Comparison of ENCODE assay signal across 8 mouse cellular contexts in the genomic region with DNA sequence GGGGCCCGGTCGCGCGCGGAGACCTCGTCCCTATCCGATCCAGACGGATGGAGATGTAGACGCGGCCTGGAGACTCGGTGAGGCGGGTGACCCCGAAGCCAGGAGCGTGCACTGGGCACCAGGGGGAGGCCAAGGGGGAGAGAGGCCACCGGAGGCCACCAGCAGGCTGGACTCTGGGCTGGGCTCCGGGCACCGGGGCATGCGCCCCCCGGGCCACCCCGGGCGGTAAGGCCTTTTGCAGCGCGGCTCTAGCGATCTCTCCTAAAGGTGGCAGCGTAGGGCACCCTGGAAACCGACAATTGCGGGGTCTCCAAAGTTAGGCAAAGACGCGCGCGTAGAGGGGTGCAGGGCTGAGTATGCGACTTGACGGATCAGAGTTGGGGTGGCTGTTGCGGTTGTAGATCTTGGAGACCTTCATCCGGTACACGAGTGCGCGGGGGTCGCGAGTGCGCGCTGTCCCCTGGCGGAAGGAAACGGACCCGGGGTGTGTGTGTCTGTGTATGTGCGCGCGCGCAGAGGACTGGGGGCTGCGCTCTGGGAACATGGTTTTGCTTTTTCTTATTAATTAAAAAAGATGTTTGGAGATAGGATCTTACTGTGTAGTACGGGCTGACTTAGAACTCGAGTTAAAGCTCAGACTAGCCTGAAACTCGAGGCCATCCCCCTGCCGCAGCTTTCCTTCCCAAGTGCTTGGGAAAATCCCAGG. TPM values are rescaled to one million over a fixed set of nuclear protein-coding genes. Genes with fewer than 3 reads are reported as not detected.
DNase-seq lines count a peak whose midpoint lies in the region; ATAC-seq and TF ChIP-seq lines count a peak whose summit lies in the region.
"Had no signal": no experiment of that assay in that cellular context is flagged by ENCODE, and none has a peak within 500 bp of the region (broad histone marks: within the 10 kb centered on the region; RNA-seq: fewer than 3 reads in every experiment).

No protein-coding gene starts in this region.

- ATAC-seq in embryonic facial prominence, embryonic 13.5 days (ENCODE audit: insufficient number of reproducible peaks, insufficient read depth, low FRiP score, low TSS enrichment, low read depth) = 0 out of 2 replicates have a peak, but pooled peaks have one; percentile 8

- peak; percentile 65 for DNase-seq in CD4-positive, CD25-positive, alpha-beta regulatory T cell, adult 2 months (ENCODE audit: low read depth, low spot score)
- peak; percentile 68 for DNase-seq in MN1 (ENCODE audit: low spot score)
- DNase-seq in heart, postnatal 36 days = peak; percentile 52 to 72
- peak; percentile 55 to 66 for DNase-seq in layer of hippocampus, postnatal 10 days (ENCODE audit: low spot score in 2 of 2)
- peak; percentile 78 to 83 for DNase-seq in lung, postnatal 4 days

- H3K4me3 ChIP-seq in embryonic facial prominence, embryonic 13.5 days = peak overlapping the region; percentile 95
- H3K4me3 ChIP-seq in small intestine, adult 2 months (ENCODE audit: low read depth, low read length) = peak overlapping the region; percentile 83

- peak overlapping the region; percentile 89 for H3K4me2 ChIP-seq in embryonic facial prominence, embryonic 13.5 days

- TF ChIP-seq CTCF in small intestine, adult 2 months (IDR thresholded peaks at IDR 0.05; ENCODE audit: extremely low read depth, insufficient read length, insufficient replicate concordance, low read depth, low read length) = no peak

- H3K9ac ChIP-seq in embryonic facial prominence, embryonic 13.5 days = peak overlapping the region; percentile 96

- H3K27ac ChIP-seq in embryonic facial prominence, embryonic 13.5 days = peak overlapping the region; percentile 98
- H3K27ac ChIP-seq in small intestine, adult 2 months (ENCODE audit: insufficient read depth, low read depth, low read length) = peak overlapping the region; percentile 60

- H3K4me1 ChIP-seq in embryonic facial prominence, embryonic 13.5 days = peaks cover 43% of the 10 kb centered on the region
- peaks cover 10% of the 10 kb centered on the region for H3K4me1 ChIP-seq in small intestine, adult 2 months (ENCODE audit: control insufficient read depth, insufficient read depth, insufficient read length, low read length)

- TF ChIP-seq POLR2A in small intestine, adult 2 months (IDR thresholded peaks at IDR 0.05; ENCODE audit: low read depth, low read length) = no peak

- H3K36me3 ChIP-seq in embryonic facial prominence, embryonic 13.5 days = peaks cover 20% of the 10 kb centered on the region
- H3K36me3 ChIP-seq in small intestine, adult 2 months (ENCODE audit: control insufficient read depth, insufficient read depth, low read length) = 0 out of 2 replicates have a peak, but pooled peaks cover 2% of the 10 kb centered on the region

- intact Hi-C loops in heart, postnatal 36 days (cut with DNase I) = no loop called here

- peaks cover 20% of the 10 kb centered on the region for H3K27me3 ChIP-seq in embryonic facial prominence, embryonic 13.5 days
- peaks cover 6% of the 10 kb centered on the region for H3K27me3 ChIP-seq in small intestine, adult 2 months (ENCODE audit: control insufficient read depth, insufficient read depth, low read length)

- WGBS in embryonic facial prominence, embryonic 13.5 days = under 1% methylated on average over 53 of the region's 54 CpGs
- WGBS in small intestine, adult 2 months = under 1% methylated on average over 54 of the region's 54 CpGs

- H3K9me3 ChIP-seq in embryonic facial prominence, embryonic 13.5 days = no peaks in the 10 kb centered on the region

RNA-seq across cellular contexts. Expression of a gene that starts 0.6 kb away (rescaled TPM):
- 5.3 and 6.9 TPM in 2 replicates for polyA plus RNA-seq in embryonic facial prominence, embryonic 13.5 days (2015; fragmentation: Nextera tagmentation; extraction: Ambion mirVana)
- 1 to 10 TPM; 1.9 to 2.6 TPM for total RNA-seq in heart, postnatal 36 days (2021)
- total RNA-seq in layer of hippocampus, postnatal 10 days (2021) = 1 to 10 TPM; 5.5 to 8.4 TPM
- polyA plus RNA-seq in small intestine, adult 2 months (2012; rRNA removed) = 10.7 and 23.9 TPM in 2 replicates

RNA-seq across cellular contexts. Expression of a gene that starts 6.5 kb away (rescaled TPM):
- polyA plus RNA-seq in embryonic facial prominence, embryonic 13.5 days (2015; fragmentation: Nextera tagmentation; extraction: Ambion mirVana) = 190 and 206 TPM in 2 replicates
- 10 to 100 TPM; 81.0 to 88.1 TPM for total RNA-seq in heart, postnatal 36 days (2021)
- 100 to 1,000 TPM; 380 to 386 TPM for total RNA-seq in layer of hippocampus, postnatal 10 days (2021)
- 86.4 and 104 TPM in 2 replicates for polyA plus RNA-seq in small intestine, adult 2 months (2012; rRNA removed)

RNA-seq across cellular contexts. Expression of a gene that starts 10.7 kb away (rescaled TPM):
- polyA plus RNA-seq in embryonic facial prominence, embryonic 13.5 days (2015; fragmentation: Nextera tagmentation; extraction: Ambion mirVana) = 0.98 and 1.3 TPM in 2 replicates
- total RNA-seq in heart, postnatal 36 days (2021) = under 1 TPM; 0.17 to 0.38 TPM
- 1 to 10 TPM; 7.5 TPM for total RNA-seq in layer of hippocampus, postnatal 10 days (2021)
- 3.0 and 5.9 TPM in 2 replicates for polyA plus RNA-seq in small intestine, adult 2 months (2012; rRNA removed)

RNA-seq across cellular contexts. Expression of a gene that starts 16.8 kb away (rescaled TPM):
- polyA plus RNA-seq in embryonic facial prominence, embryonic 13.5 days (2015; fragmentation: Nextera tagmentation; extraction: Ambion mirVana) = 8.1 and 29.9 TPM in 2 replicates
- total RNA-seq in heart, postnatal 36 days (2021) = not detected
- not detected for total RNA-seq in layer of hippocampus, postnatal 10 days (2021)
- not detected in 2 replicates for polyA plus RNA-seq in small intestine, adult 2 months (2012; rRNA removed)
- total RNA-seq: hematopoietic stem cell, adult 5-6 weeks had no signal

RNA-seq across cellular contexts. Expression of a gene that starts 18.8 kb away (rescaled TPM):
- polyA plus RNA-seq in embryonic facial prominence, embryonic 13.5 days (2015; fragmentation: Nextera tagmentation; extraction: Ambion mirVana) = 47.6 and 49.3 TPM in 2 replicates
- total RNA-seq in heart, postnatal 36 days (2021) = 10 to 100 TPM; 53.0 to 53.2 TPM
- total RNA-seq in layer of hippocampus, postnatal 10 days (2021) = 10 to 100 TPM; 55.7 to 56.2 TPM
- polyA plus RNA-seq in small intestine, adult 2 months (2012; rRNA removed) = 34.8 and 58.1 TPM in 2 replicates

Comparison
In these comparisons a context has a peak if more than half of its experiments do, and no peak if none do; other contexts are left out.
1. Peak in every context shown above with its lines: DNase-seq, ATAC-seq, H3K4me3 ChIP-seq and H3K27ac ChIP-seq.
2. RNA of a gene that starts 6.5 kb away (total RNA-seq): 380 to 386 TPM in layer of hippocampus, postnatal 10 days; 81.0 to 88.1 TPM in heart, postnatal 36 days; every median in the first group is over 4 times any median in the second.
3. RNA of a gene that starts 10.7 kb away (total RNA-seq): 7.5 TPM in layer of hippocampus, postnatal 10 days; 0.17 to 0.38 TPM in heart, postnatal 36 days; every median in the first group is over 4 times any median in the second.